Mouse (Mus musculus) adrenal gland (tissue): Measurements from ENCODE around the gene Ptpa.

Source experiments
- intact Hi-C: fragments of 180-260 bp; cut with DNase I; formaldehyde crosslinking; loops from one replicate; pipeline ENCODE4 v1.15.1; 2025

The Ptpa gene

DNA sequence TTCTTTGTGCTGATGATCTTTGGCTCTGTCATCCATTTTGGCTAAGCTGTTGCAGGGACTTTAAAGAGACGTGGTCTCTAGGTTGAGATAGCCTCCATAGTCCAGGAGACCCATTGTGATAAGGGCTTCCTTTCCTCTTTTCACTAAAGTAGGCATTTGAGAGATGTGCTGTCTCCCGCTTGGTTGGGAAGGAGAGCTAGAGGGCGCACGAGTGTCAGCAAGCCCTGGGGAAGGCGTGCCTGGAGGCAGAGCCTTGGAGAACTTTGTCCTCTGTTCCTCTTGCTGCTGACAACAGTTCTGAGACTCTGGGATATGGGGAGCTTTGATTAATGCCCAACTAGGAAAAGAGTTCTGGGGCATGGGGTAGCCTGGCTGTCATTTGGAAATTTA lies 20.3 kb downstream of the Ptpa start:
- intact Hi-C loops, result loop anchor here (2.0 to 5.0 kb wide), 2 partner anchors 359 to 496 kb away; no protein-coding TSS in a partner anchor

DNA sequence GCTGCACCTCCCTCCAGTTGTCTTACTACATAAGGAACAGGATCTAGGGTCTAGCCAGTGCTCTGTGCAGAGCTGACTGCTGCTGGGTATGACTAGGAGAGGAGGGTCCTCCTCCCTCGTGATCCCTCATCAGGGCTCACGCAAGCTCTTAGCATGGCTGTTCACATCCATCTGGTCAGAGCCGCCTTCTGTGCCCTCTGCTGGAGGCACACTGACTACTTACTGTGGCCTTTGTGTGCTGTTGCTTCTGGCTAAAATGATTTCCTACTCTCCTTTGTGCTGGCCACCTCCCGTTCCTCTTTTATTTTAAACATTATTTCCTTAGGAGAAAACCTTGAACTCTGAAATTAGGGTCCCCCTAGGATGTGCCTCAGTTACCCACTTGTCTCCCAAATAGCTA lies 21.0 kb downstream of the Ptpa start:
- intact Hi-C loops, result loop anchor here (2.0 to 5.0 kb wide), 2 partner anchors 358 to 495 kb away; no protein-coding TSS in a partner anchor

DNA sequence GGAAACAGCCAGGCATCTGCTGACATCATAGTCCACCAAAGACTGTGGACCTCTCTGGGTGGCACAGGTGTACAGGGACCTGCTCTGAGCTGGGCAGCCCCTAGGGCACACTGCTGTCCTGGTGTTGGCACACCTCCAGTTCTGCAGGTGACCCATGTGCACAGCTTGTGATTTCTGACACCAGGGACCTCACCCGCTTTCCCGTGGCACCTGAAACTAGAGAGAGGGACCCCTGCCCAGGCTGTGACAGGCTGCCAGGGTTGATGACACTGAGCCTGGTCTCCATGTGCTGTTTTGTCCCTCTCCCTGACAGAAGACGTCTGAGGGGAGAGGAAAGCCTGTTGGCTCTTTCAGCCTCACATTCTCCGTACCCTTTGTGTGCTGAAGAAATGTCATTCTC lies 22.0 kb downstream of the Ptpa start:
- intact Hi-C loops, result loop anchor here (2.0 to 5.0 kb wide), 2 partner anchors 357 to 495 kb away; no protein-coding TSS in a partner anchor

- intact Hi-C loops, result loop anchor here (5.0 kb wide), 1 partner anchor 493 kb away; no protein-coding TSS in a partner anchor
Observed at GRCm38 (mm10) chr2:30439631-30440030, 23.8 kb downstream of the Ptpa start.

DNA sequence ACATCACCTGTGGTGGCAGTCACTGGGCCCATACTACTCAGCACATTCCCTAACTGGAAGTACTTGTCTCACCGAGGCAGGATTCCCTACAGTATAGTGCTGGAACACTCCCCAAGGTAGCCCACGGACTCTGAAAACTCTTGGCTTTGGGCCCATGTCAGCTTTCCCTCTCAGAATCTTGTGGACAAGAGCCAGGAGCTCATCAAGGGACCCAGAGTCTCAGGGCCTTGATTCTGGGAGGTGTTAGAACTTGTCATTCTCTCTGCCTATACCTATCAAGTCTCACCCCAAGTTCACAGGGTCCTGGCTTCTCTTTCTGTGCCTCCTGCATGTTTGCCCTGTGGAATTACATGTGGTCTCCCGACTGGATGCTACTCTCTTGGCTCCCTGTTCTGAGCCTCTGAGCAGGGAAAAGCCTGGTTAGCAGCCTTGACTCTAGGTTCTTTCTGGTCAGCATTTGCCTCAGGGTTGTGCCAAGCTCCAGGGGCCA lies 24.4 kb downstream of the Ptpa start:
- intact Hi-C loops, result no loop called here

DNA sequence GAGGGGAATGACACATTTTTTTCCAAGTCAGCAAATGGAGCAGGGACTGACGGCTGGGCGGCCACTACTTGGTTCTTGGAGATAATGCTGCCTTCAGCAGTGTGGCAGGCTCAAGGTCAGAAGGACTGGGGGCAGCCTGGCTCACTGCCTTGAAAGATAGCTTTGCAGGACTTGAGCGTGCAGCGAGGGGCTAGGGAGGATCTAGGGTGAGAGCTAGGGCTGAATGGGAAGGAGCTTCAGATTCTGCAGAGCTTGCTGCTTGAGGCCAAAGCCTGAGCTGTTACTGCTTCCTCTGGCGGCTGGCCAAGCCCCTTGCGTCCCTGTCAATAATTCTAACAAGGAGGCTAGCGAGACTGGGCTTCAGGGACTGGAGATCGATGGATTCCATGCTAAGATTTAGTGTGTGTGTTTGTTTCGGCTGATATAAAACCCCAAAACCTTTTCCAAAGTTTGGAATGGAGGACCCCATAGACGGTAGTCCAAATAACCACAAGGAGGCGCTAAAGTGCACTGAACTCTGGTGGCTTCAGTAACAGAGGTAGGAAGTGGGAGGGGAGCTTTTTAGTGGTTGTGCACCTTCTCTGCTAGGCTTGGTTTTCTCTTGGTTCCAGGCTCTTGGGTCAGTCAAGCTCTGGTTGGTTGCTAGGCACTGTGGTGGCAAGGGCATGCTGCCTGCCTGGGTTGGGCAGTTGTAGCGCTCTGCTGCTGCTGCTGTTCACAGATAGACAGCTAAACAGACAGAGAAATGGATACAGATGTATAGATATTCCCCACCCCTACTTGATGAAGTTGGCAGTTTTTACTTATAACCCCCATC lies 25.1 kb downstream of the Ptpa start:
- intact Hi-C loops, result no loop called here

DNA sequence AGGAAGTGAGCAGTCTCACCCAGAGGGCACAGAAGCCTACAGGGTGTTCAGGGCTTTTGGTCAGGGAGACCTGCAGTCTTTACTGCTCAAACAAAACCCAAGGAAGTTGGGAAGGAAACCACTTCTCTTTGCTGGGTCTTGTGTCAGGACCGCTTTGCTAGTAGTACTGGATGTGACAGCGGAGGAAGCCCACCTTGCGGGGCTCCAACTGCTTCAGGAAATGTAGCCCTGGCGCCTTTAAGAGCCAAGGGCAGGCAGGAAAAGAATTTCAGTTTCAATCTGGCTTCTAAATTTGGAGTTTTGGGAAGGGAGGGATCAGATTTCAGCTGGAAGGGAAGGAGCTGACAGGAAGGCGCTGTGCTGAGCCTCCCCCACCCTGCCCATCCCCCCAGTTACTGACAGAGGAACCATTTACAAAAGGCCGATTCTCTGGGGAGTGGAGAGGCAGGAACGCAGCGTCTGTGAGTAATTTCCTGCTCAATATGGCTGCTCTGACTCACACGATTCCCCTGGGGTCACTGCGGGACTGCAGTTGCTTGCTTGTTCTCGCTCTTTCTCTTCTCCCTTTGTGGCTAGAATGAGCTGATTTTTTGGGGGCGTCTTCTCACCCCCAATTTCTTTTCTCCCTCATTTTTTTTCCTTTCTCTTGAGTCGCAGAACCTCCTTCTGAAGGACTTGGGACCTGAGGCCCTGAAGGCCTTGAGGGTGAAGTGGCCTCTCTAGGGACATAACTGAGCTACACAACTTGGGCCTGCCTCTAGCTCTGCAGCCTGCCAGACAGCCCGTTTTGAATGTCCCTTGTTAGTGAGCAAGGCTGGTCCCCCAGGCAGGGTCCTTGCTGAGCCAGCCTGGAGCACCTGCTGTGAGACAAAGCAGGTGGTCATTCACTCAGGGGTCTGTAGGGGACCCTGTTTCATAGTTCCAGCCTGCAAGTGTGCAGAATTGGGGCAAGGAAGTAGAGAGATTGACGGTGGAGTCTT lies 26.0 kb downstream of the Ptpa start:
- intact Hi-C loops, result no loop called here

DNA sequence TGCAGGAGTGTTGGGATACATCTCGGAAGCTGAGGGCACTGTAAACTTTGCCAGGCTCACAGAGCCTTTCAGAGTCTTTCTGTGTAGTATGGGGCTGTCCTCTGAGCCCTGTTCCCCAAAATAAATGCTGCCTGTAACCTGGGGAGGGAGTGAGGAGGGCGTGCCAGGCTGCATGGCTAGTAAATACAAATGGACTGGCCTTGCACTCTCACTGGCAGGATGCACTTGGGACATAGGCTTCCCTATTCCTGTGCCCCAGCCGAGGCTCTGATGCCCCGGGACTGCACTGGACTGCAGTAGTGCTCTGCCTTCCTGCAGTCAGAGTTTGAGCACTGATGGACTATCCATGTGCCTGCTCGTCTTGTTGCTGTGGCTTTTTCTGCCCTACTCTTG lies 26.7 kb downstream of the Ptpa start:
- intact Hi-C loops, result no loop called here

DNA sequence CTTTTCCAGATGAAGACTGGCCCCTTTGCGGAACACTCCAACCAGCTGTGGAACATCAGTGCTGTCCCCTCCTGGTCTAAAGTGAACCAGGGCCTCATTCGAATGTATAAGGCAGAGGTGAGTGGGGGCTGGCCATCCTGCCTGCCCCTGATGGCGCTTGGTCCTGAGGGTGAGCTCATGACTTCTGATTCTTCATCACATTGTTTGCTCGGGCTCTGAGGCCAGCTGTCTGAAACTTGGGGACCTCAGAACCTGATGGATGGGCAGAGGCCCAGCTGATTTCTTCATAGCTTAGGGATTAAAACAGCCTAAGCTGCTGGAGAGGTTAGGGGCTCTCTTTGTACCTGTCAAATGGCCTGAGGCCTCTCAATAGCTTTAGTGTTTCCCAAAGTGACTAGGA lies 27.4 kb downstream of the Ptpa start:
- intact Hi-C loops, result no loop called here

- intact Hi-C loops, result no loop called here
Observed at GRCm38 (mm10) chr2:30444006-30444405, 28.2 kb downstream of the Ptpa start.

DNA sequence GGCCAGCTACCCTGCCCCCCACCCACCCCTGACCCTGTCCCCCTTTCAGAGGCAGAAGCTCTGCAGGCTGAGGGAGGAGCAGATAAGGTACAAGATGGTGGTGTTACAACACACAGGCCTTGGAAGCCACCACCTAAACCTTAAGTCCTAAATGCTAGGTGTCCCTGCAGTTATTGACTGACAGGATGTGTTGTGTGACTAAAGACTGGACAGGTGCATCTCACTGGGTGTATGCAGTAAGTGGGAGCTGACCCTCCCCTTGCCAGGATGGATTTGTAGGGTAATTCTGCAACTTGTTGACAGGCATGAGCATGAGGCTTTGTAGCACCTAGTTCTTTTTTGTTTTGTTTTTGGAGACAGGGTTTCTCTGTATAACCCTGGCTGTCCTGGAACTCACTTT lies 28.6 kb downstream of the Ptpa start:
- intact Hi-C loops, result no loop called here

DNA sequence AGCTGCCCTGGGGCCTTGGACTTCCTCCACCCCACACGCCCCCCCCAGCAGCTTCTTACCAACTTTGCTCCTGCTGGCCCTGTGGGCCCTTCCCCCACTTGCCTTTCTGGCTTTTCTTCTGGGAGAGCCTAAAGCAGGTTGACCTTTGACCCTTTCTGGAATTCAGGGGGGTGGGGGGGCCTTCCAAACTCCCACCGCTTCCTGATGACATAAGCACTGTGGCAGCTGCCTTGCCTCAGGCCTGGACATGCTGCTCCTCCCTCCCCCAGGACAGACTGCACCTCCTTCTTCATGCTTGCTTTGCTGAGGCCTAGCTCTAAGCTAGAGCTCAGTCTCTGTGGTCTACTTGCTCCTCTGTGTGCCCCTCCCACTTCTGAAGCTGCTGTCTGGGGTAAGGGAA lies 29.5 kb downstream of the Ptpa start:
- intact Hi-C loops, result no loop called here

DNA sequence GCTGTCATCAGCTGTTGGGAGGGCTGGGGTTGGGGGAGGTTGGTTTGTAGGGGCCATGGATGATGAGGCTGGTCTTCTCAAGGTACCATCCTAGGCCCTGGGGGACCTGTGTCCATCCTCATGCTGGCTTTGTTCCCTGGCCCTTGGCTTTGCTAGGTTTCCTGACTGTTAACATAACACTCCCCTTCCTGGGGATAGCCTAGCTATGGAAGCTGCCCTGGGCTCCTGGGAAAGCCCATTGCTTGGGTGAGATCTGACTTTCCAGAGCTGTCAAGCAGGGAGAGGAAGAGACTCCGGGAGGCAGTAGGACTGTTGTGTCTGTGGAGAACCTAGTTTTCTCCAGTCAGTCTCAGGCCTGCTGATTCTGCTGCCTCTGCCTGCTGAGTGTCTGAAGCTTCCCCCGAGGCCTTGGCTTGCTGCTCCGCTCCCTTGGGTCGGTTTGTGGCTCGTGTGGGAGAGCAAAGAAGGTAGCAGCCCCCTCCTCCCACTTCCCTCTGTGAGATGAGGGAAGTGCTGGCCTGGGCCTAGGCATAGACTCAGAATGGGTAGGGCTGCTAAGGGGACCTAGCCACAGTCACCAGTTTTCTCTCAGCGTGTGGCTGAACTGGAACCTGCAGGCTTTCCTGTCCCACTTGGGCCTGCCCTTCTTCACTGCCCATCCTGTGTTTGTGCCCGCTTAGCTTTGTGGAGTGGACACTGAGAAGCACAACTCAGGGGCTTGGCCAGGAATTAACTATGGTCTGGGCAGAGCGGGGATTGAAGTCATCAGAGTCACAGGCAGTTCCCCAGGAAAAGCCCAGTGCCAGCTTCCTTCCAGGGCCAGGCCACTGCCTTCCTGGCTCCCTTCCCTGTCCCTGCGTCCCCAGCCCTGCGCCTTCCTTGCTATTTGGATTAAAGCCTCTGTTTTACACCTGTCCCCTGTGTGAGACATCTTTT lies 31.3 kb downstream of the Ptpa start:
- intact Hi-C loops, result no loop called here

DNA sequence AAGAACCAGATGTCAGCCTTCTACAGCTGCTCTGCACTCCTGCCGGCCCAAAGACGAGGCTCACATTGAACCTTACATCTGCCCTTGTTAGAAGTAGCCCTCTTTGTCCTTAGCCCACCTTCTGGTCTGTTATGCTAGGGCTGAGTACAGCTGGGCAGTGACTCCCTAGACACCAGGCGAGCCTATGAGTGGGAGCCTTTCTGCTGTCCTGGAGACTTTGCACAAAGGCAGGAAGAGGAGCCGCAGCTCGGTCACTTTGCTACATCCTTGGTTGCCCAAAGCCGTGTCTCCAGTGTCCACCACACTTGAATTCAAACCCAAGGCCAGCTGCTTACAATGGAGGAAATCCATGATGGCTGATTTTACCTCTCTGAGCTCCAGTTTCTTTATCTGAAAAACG lies 32.5 kb downstream of the Ptpa start:
- intact Hi-C loops, result no loop called here

DNA sequence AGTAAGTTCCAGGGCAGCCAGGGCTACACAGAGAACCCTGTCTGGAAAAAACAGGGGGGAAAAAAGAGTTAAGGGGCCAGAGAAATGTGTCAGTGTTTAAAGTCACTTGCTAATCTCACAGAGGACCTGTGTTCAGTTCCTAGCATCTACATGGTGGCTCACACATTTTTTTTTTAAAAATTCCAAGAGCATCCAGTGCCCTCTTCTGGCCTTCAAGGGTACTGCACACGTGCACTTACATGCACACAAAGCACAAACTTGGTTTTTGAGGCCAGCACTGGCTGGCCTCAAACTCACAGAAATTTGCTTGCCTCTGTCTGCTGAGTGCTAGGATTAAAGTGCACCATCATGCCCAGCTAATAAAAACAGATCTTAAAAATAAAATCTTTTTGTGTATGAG lies 34.7 kb downstream of the Ptpa start:
- intact Hi-C loops, result no loop called here

- intact Hi-C loops, result no loop called here
Observed at GRCm38 (mm10) chr2:30451525-30451924, 35.7 kb downstream of the Ptpa start.

- intact Hi-C loops, result no loop called here
Observed at GRCm38 (mm10) chr2:30453570-30453969, 37.7 kb downstream of the Ptpa start.

DNA sequence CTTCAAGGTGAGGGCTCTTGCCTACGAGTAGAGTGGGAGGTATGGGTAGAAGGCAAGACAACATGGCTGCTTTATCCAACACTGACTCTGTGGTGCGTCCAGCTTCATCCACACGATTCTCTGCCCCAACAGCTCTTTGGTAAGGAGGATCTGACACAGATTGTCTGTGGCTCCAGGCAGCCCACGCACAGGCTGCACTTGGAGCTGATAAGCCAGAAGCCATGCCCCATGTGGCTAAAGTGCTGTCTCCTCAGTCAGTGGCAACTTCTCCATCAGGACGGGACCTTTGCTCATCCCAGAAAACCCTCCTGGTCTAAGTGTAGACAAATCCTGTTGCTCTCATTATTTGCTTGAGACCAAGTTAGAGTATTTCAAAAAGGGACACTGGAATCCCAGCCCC lies 38.7 kb downstream of the Ptpa start:
- intact Hi-C loops, result no loop called here

DNA sequence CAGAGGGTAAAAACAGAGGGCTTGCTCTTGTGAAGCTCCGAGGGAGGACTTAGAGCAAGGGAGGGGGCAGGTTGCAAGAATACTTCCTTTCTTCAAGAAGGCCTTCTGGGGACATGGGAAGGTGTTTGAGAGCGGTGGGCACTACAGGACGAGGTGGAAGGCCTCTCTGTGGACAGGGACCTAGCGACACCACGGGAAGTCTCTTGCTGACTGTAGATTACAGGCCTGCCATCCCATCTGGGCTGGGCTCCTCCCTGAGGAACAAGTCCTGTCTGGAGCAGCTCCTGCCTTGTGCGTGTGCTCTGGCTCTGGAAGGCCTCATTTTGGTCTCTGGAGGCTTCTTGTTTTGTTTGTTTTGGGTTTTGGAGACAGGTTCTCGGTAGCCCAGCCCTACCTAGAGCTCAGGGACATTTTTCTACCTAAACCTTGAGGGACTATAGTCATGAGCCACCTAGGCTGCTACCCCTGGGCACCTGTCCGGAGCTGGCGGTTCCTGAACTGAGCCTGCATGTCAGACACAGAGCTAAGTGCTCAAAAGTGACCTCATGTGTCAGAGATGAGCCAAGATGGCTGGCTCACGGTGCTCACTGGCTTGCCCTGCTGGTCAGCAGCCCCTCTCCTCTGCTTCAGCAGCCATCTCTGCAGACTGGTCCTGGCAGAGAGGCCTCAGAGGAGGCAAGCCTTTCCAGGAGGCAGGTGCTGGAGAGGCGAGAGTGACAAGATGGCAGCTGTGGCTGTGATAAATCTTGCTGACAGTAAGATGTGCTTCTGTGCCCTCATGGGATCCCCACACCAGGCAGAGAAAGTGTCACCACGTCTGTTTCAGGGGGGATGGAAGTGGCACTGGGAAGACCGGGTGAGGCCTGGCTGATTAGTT lies 40.5 kb downstream of the Ptpa start:
- intact Hi-C loops, result no loop called here

GRCm38 (mm10) chr2:30458349-30458748 lies 42.5 kb downstream of the Ptpa start:
- intact Hi-C loops, result no loop called here
